Mouse (Mus musculus) adrenal gland, adult 18-20 months (tissue): ENCODE results near the gene Ptpn6. TPM values are rescaled to one million over a fixed set of nuclear protein-coding genes. Genes with fewer than 3 reads are reported as not detected.

Experiments used
- DNase-seq, 2 experiments: peaks; one replicate each; pipeline ENCODE4 v3.0.0; 2021 to 2022; ENCODE audit warnings: low spot score in 2 of 2
- total RNA-seq, 2 experiments: library from RNA; stranded (reverse); gene quantifications; 1 replicate in 1 of 2; 2 replicates in 1 of 2; pipeline ENCODE4 v1.2.3; 2021

Ptpn6 gene
- total RNA-seq, 2 experiments from 2014 or later = 9.8 to 11.5 TPM

- DNase-seq = peak; percentile 72 to 73
Observed at GRCm38 (mm10) chr6:124755831-124756595, 17.5 kb upstream of the Ptpn6 start, which contains the start of the genes Gm45234 and Atn1. TSS of gene Gm45234 (minus strand) at chr6:124756021. TSS of gene Atn1 (minus strand) at chr6:124756524.

GRCm38 (mm10) chr6:124755306-124755705 is 16.8 kb upstream of the Ptpn6 start:
- no peak for DNase-seq

- no peak for DNase-seq
Observed at GRCm38 (mm10) chr6:124753861-124754260, 15.3 kb upstream of the Ptpn6 start.

GRCm38 (mm10) chr6:124750405-124750804 is 11.9 kb upstream of the Ptpn6 start:
- no peak for DNase-seq

GRCm38 (mm10) chr6:124746654-124747632 is 8.4 kb upstream of the Ptpn6 start:
- no peak for DNase-seq

- DNase-seq = no peak
Observed at GRCm38 (mm10) chr6:124746296-124746605, 7.7 kb upstream of the Ptpn6 start.

- DNase-seq = peak; percentile 93 to 95
Observed at GRCm38 (mm10) chr6:124745490-124746295, 7.2 kb upstream of the Ptpn6 start.

- no peak for DNase-seq
Observed at GRCm38 (mm10) chr6:124744755-124745321, 6.3 kb upstream of the Ptpn6 start.

GRCm38 (mm10) chr6:124743647-124744046 is 5.1 kb upstream of the Ptpn6 start:
- DNase-seq = no peak

- DNase-seq = no peak
Observed at GRCm38 (mm10) chr6:124742839-124743514, 4.5 kb upstream of the Ptpn6 start.

- DNase-seq = no peak
Observed at GRCm38 (mm10) chr6:124741842-124742241, 3.3 kb upstream of the Ptpn6 start.

- DNase-seq = peak; percentile 72 to 76
Observed at GRCm38 (mm10) chr6:124740888-124741761, 2.6 kb upstream of the Ptpn6 start, which contains the start of gene Grcc10. TSS of gene Grcc10 (minus strand) at chr6:124741374.

- peak in 1 of 2 experiments; percentile 66 for DNase-seq
Observed at GRCm38 (mm10) chr6:124740211-124740887, 1.8 kb upstream of the Ptpn6 start.

- no peak for DNase-seq
Observed at GRCm38 (mm10) chr6:124739231-124739796, 800 bp upstream of the Ptpn6 start.

- no peak for DNase-seq
Observed at GRCm38 (mm10) chr6:124737040-124737439, 1.5 kb downstream of the Ptpn6 start.

GRCm38 (mm10) chr6:124734417-124734816 is 4.1 kb downstream of the Ptpn6 start:
- no peak for DNase-seq

- no peak for DNase-seq
Observed at GRCm38 (mm10) chr6:124732476-124733370, 5.8 kb downstream of the Ptpn6 start.
